Mouse (Mus musculus) olfactory bulb, adult 2 months (tissue): ENCODE results near the gene Mpig6b. TPM values are rescaled to one million over a fixed set of nuclear protein-coding genes. Genes with fewer than 3 reads are reported as not detected.

ENCODE experiments used
- H3K27ac ChIP-seq: fragments of 200-500 bp; 2 replicates; pipeline ENCODE4 v1.5.1; 2012; ENCODE audit warnings: low read depth, low read length; ENCODE audit not compliant: insufficient read depth
- H3K4me1 ChIP-seq: fragments of 200-500 bp; 2 replicates; pipeline ENCODE4 v1.6.1; 2012; ENCODE audit warnings: low read length; ENCODE audit not compliant: control insufficient read depth, insufficient read depth
- H3K4me3 ChIP-seq: fragments of 200-500 bp; 2 replicates; pipeline ENCODE4 v1.5.1; 2012; ENCODE audit warnings: mild to moderate bottlenecking, low read depth, low read length, moderate library complexity; ENCODE audit not compliant: insufficient read depth
- CTCF ChIP-seq: fragments of 200-500 bp; IDR thresholded peaks from 2 replicates; pipeline ENCODE4 v1.5.1; 2012; ENCODE audit warnings: low read depth, mild to moderate bottlenecking, low read length, moderate library complexity; ENCODE audit not compliant: insufficient read depth
- POLR2A ChIP-seq: fragments of 200-500 bp; IDR thresholded peaks from 2 replicates; pipeline ENCODE4 v1.6.1; 2012; ENCODE audit warnings: mild to moderate bottlenecking, low read depth, low read length, moderate library complexity; ENCODE audit not compliant: insufficient read depth
- WGBS: fragments of 180-500 bp; shearing (Covaris S2); methylation state at CpG from one replicate; pipeline ENCODE4 v1.1.7; 2018; 5-methylcytosine and 5-hydroxymethylcytosine counted together
- polyA plus RNA-seq: library from polyadenylated mRNA; stranded (reverse); fragments of >200 nt; gene quantifications from 2 replicates; pipeline ENCODE4 v1.2.4, GENCODE M21; 2012; ENCODE audit warnings: low replicate concordance; ENCODE audit not compliant: missing spikeins, insufficient read depth, insufficient read length

Mpig6b gene
- polyA plus RNA-seq, 1 experiment, result not detected

DNA sequence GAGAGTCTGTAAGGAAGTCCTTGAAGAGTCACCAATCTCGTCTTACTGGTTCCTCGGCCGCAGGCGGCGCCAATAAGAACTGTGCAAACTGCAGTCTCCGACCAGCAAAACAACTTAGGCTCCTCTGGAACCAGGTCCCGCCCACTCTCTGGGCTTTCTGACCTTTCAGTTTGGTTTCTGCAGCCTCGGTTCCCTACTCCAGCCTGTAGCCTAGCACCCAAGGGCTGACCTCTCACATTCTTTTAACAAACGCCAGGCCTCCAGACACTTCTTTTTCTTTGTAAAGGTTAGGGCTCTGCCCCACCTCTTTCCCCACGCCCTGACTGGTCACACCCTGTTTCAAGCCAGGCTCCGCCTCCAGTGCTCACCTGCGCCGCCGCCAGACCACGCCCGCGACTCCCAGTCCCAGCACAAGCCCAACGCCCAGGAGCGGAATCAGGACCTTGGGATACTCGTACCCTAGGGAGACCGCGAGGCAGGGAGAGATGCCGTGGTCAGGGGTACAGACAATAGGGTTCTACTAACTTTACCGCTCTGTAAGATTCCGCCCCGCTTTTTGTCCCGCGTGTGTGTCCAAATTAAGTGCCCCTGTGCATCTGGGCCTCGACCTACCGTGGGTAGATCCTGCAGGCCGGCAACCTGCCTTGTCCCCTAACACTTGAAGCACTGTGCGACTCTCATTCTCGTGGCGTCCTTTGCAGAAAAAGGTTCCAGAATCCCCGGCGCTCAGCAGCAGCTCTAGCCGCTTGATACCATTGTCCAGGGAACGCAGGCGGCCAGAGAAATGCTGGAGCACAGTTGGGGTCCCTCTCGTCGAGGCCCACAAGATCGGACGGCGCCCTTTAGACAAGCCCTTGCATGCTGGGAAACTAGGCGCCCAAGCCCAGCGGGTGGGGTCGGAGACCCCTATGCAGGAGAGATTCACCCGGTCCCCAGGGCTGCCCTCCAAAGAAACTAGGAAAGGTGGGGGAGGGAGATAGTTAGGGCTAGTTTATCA is 735 bp downstream of the Mpig6b start, which contains the start of gene Ly6g6c:
Gene Ly6g6c (plus strand): TSS at position 438 of the 997 bp plus-strand sequence.
- Histone ChIP-seq H3K27ac (no peak within 1 kb of the TSS), H3K4me1 (peaks cover 9% of the 10 kb centered on the region; the same call in 1 of the 2 replicates), H3K4me3 (no peak within 1 kb of the TSS)
- WGBS, result 16% methylated on average over 48 of the region's 48 CpGs
- TF ChIP-seq POLR2A (no peak), CTCF (no peak)

DNA sequence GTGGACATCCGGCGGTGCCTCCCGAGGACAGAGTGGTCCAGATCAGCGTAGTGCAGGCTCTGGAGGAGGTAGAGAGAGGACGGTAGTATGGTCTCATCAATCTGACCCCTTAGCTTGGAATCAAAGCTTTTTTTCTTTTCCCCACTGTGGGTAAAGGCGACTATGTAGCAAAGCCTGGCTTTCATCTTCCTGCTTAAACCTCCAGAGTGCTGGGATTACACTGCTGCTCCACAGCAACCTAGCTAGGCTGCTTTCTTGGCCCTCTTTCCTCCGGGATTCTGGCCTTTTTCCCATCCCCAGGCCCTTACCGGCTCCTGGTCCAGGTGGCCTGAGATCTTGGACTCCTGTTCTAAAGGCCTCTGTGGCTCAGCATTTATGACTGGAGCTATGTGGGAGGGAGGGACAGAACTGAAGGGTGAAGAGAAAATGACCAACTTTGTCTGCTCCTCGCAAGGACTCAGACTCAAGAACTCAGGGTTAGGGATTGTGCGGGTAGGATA is 1.6 kb downstream of the Mpig6b start:
- Histone ChIP-seq H3K27ac (no peak overlapping the region), H3K4me3 (no peak overlapping the region), H3K4me1 (peaks cover 14% of the 10 kb centered on the region; the same call in 1 of the 2 replicates)
- WGBS, result 59% methylated on average over 10 of the region's 10 CpGs
- no peak for TF ChIP-seq CTCF
- TF ChIP-seq POLR2A, result no peak

DNA sequence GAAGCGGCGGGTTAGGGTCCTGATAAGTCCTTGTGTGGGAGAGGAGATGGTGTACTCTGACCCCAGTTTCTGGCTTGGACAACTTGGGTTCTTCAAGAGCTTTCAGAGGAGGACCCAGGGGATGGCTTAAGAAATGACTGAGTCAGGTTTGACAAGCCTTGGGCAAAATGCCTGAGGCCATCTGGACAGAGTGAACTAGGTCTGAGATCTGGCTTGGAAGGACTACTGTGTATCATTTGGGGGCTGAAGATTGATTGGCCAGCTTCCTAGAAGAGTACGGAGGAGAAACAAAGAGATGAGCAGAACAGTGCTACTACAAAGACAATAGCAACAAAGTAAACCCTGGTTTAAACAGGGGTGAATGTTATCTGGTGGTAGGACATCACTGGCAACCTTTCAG is 2.5 kb downstream of the Mpig6b start:
- Histone ChIP-seq H3K4me3 (no peak overlapping the region), H3K4me1 (peaks cover 18% of the 10 kb centered on the region; the same call in 1 of the 2 replicates), H3K27ac (no peak overlapping the region)
- TF ChIP-seq POLR2A (no peak), CTCF (no peak)
- WGBS, result 93% methylated on average over 3 of the region's 3 CpGs

GRCm38 (mm10) chr17:35061299-35061698 is 4.7 kb downstream of the Mpig6b start:
- WGBS, result 81% methylated on average over 8 of the region's 8 CpGs
- H3K4me3 ChIP-seq, result no peak overlapping the region
- no peak overlapping the region for H3K27ac ChIP-seq
- no peak for TF ChIP-seq CTCF
- no peak for TF ChIP-seq POLR2A
- peaks cover 18% of the 10 kb centered on the region; the same call in 1 of the 2 replicates for H3K4me1 ChIP-seq

GRCm38 (mm10) chr17:35060737-35061297 is 5.2 kb downstream of the Mpig6b start:
- H3K4me1 ChIP-seq, result peaks cover 18% of the 10 kb centered on the region; the same call in 1 of the 2 replicates
- H3K27ac ChIP-seq, result no peak overlapping the region
- no peak overlapping the region for H3K4me3 ChIP-seq
- 73% methylated on average over 22 of the region's 22 CpGs for WGBS
- TF ChIP-seq CTCF, result no peak
- no peak for TF ChIP-seq POLR2A

DNA sequence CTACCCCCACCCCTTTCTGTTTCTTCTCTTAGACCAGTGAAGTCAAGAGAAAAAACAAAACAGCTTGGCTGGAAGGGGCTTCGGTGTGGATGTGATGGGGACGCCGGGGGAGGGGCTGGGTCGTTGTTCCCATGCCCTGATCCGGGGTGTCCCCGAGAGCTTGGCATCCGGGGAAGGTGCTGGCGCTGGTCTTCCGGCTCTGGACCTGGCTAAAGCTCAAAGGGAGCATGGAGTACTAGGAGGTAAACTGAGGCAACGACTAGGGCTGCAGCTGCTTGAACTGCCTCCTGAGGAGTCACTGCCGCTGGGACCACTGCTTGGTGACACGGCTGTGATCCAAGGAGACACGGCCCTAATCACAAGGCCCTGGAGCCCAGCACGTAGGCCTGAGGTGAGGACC is 5.9 kb downstream of the Mpig6b start:
- no peak for TF ChIP-seq POLR2A
- TF ChIP-seq CTCF, result no peak
- 15% methylated on average over 14 of the region's 14 CpGs for WGBS
- peak overlapping the region; percentile 78; the same call in 1 of the 2 replicates for H3K4me3 ChIP-seq
- H3K27ac ChIP-seq, result no peak overlapping the region
- peaks cover 12% of the 10 kb centered on the region; the same call in 1 of the 2 replicates for H3K4me1 ChIP-seq

- Histone ChIP-seq H3K27ac (peak within 1 kb of the TSS; percentile 4; the same call in 1 of the 2 replicates), H3K4me1 (peaks cover 10% of the 10 kb centered on the region; the same call in 1 of the 2 replicates), H3K4me3 (peak within 1 kb of the TSS; percentile 78)
- TF ChIP-seq CTCF (peak; percentile 86), POLR2A (no peak; the same call in 1 of the 2 replicates)
- under 1% methylated on average over 57 of the region's 57 CpGs for WGBS
These were observed 6.8 kb downstream of the Mpig6b start, which contains the start of gene Ddah2 for GRCm38 (mm10) chr17:35058911-35059892. Gene Ddah2, plus strand, starts transcription at chr17:35059035.

GRCm38 (mm10) chr17:35058316-35058715 is 7.7 kb downstream of the Mpig6b start:
- H3K27ac ChIP-seq, result no peak overlapping the region
- WGBS, result 71% methylated on average over 9 of the region's 9 CpGs

More at GRCm38 (mm10) chr17:35058316-35058715, 7.7 kb downstream of the Mpig6b start:
- peaks cover 10% of the 10 kb centered on the region; the same call in 1 of the 2 replicates for H3K4me1 ChIP-seq
- TF ChIP-seq POLR2A (no peak), CTCF (no peak)
- H3K4me3 ChIP-seq, result no peak overlapping the region
